Mouse (Mus musculus): ENCODE data around the gene Galt. TPM values are rescaled to one million over a fixed set of nuclear protein-coding genes. Genes with fewer than 3 reads are reported as not detected.

Galt gene
- total and polyA plus RNA-seq, 3 experiments, result 19.1 to 23.2 (median 22.9) TPM

DNA sequence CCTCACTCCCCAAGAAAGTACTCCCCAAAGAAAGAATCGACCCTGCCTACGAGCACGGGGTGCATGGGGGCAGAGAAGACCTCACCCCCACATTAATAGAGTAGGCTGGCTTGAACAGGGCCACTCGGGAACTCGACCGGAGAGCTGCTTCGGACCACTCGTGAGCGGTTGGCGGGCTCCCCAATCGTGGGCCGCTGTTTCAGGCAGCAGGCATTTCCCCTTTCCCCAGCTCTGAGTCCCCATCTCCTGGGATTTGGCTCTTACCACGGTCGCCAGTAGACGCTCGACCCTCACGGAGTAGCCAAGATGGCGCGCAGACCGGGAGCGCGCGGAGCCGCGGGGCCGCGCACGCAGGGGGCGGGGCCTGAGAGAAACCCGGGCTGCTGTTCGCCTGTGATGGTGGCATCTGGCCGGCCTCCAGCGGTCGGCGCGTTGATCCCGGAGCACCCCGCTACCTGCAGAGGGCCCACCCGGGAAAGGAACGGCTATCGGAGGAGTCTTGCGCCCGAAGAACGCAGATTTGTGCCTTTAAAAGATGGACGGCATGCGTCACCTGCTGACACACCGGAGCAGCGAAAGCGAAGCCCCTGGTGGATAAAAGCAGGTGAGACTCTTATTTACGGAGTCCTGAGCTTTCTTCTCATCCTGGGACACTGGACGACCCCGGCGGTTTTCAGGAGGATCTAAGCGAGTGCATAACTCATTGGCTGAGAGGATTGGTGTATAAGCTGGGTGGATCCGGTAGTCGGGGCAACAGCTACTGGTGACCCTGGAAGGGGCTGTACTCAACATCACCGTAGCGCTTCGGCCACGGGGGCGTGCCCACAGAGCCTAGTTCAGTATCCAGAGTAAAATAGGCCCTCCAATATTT is 41.6 kb upstream of the Galt start, which contains the start of gene Rpp25l (continued):
- no peak for TF ChIP-seq TBP (conservative IDR thresholded peaks at IDR 0.05; ENCODE audit: low read depth, low read length)
- 0 out of 2 replicates have a peak, but pooled peaks have one; percentile 28 for TF ChIP-seq SIN3A (IDR thresholded peaks at IDR 0.05; ENCODE audit: low read length)
- no peak for TF ChIP-seq BHLHE40 (IDR thresholded peaks at IDR 0.05; ENCODE audit: low read depth, low read length)
- no peak for TF ChIP-seq ELF1 (IDR thresholded peaks at IDR 0.05; ENCODE audit: low read depth, low read length)
- TF ChIP-seq POLR2AphosphoS2 (IDR thresholded peaks at IDR 0.05; ENCODE audit: low read depth, low read length), result peak; percentile 56; the same call in 1 of the 2 replicates
- peak; percentile 39 for TF ChIP-seq HCFC1 (IDR thresholded peaks at IDR 0.05; ENCODE audit: low read depth, low read length)
- peak; percentile 59; the same call in 1 of the 2 replicates for TF ChIP-seq ZMIZ1 (IDR thresholded peaks at IDR 0.05; ENCODE audit: low read depth, low read length)
- TF ChIP-seq RAD21 (IDR thresholded peaks at IDR 0.05; ENCODE audit: low read depth, low read length), result no peak
- no peak for TF ChIP-seq USF2 (conservative IDR thresholded peaks at IDR 0.05; ENCODE audit: low read depth, low read length)
- no peak for TF ChIP-seq E2F4 (IDR thresholded peaks at IDR 0.05; ENCODE audit: insufficient replicate concordance, low read depth, low read length)
- peak; percentile 88 for TF ChIP-seq POLR2A (IDR thresholded peaks at IDR 0.05; ENCODE audit: low read depth, low read length)
- no peak for TF ChIP-seq EP300 (IDR thresholded peaks at IDR 0.05; ENCODE audit: low read length)
- no peak for TF ChIP-seq MYC (IDR thresholded peaks at IDR 0.05; ENCODE audit: low read depth, low read length)
- TF ChIP-seq JUN (IDR thresholded peaks at IDR 0.05; ENCODE audit: insufficient read depth, low read depth, low read length), result no peak

DNA sequence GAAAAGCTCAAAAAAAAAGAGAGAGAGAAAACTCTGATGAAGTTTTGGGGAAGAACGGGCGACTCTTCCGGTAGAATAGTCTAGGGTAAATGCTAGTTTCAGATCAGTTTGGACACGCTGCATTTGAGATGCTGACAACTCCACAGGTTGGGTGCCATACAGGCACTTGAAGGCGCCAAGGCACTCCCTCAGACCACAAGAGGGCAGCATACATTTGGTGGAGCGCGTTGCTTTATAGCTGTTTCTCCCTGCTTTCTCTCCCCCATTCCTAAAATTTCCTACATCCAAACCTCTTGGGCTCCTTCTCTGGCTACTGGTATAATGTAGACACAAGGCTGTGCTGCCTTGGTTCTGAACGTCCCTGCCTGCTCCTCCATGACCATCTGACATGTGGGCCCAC is 40.8 kb upstream of the Galt start:
- in situ Hi-C loops (cut with MboI; ENCODE audit: low pct_ligation_motif_present, low pct_unique_long_range_greater_than_20kb, low sequenced_read_pairs), result no loop called here
- H3K9ac ChIP-seq (ENCODE audit: insufficient read depth, low read depth), result no peak overlapping the region

DNA sequence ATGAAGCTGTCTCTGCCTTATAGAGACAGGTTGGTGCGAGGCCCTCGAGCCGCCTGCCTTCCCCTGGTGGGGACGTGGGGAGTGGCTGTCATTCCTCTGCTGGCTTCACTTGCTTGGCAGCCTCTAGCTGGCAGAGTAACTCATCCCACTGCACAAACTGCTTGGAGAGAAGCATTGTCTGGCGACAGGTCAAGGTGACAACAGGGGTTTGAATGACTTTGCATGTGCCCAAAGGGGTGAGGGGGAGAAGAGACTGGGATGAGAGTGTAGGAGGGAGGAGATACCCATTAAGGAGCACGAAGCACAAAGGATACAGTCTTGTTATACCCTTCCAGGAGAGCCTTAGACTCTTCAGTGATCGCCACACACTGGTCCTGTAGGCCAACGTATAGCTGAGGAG is 39.9 kb upstream of the Galt start:
- Histone ChIP-seq H3K9me3 (replicated peaks; ENCODE audit: low read length) (no peaks in the 10 kb centered on the region), H3K27me3 (replicated peaks) (no peaks in the 10 kb centered on the region), H3K79me2 (replicated peaks; ENCODE audit: control insufficient read depth, extremely low read depth, insufficient read depth, poor library complexity, severe bottlenecking) (peaks cover 7% of the 10 kb centered on the region; the same call in 1 of the 2 replicates), H3K4me2 (ENCODE audit: insufficient read depth, low read depth, poor library complexity, severe bottlenecking) (no peak overlapping the region), H3K4me1 (ENCODE audit: control insufficient read depth in 1 of 2, insufficient read depth in 2 of 2) (peaks cover 8 to 22% of the 10 kb centered on the region in 2 experiments), H3K27ac (ENCODE audit: insufficient read depth, low read depth) (no peak overlapping the region), H3K36me3 (replicated peaks in 1 of 2; ENCODE audit: control insufficient read depth in 1 of 2, insufficient read depth in 1 of 2, low read length in 1 of 2) (peaks cover 45 to 75% of the 10 kb centered on the region in 2 experiments), H3K4me3 (replicated peaks in 1 of 3; ENCODE audit: low read depth in 2 of 3, low read length in 2 of 3, poor library complexity in 1 of 3) (no peak overlapping the region), H3K9ac (ENCODE audit: insufficient read depth, low read depth) (no peak overlapping the region)
- no peak for TF ChIP-seq JUN (IDR thresholded peaks at IDR 0.05; ENCODE audit: insufficient read depth, low read depth, low read length)
- TF ChIP-seq ZC3H11A (IDR thresholded peaks at IDR 0.05; ENCODE audit: low read depth, low read length), result no peak
- no peak for TF ChIP-seq NRF1 (IDR thresholded peaks at IDR 0.05; ENCODE audit: low read depth, low read length)
- no peak for TF ChIP-seq MAX (IDR thresholded peaks at IDR 0.05; ENCODE audit: low read length)
- no peak for TF ChIP-seq ZNF384 (IDR thresholded peaks at IDR 0.05; ENCODE audit: low read depth, low read length)
- no peak for TF ChIP-seq SIN3A (IDR thresholded peaks at IDR 0.05; ENCODE audit: low read length)
- TF ChIP-seq USF2 (conservative IDR thresholded peaks at IDR 0.05; ENCODE audit: low read depth, low read length), result no peak
- no peak for TF ChIP-seq ELF1 (IDR thresholded peaks at IDR 0.05; ENCODE audit: low read depth, low read length)
- no peak for TF ChIP-seq MXI1 (IDR thresholded peaks at IDR 0.05; ENCODE audit: low read depth, low read length)
- TF ChIP-seq CTCF (conservative IDR thresholded peaks at IDR 0.05 in 1 of 2, IDR thresholded peaks at IDR 0.05 in 1 of 2; ENCODE audit: low read depth in 2 of 2, low read length in 2 of 2), result no peak
- TF ChIP-seq E2F4 (IDR thresholded peaks at IDR 0.05; ENCODE audit: insufficient replicate concordance, low read depth, low read length), result no peak
- no peak for TF ChIP-seq MAZ (IDR thresholded peaks at IDR 0.05; ENCODE audit: low read depth, low read length)
- no peak for TF ChIP-seq POLR2AphosphoS2 (IDR thresholded peaks at IDR 0.05; ENCODE audit: low read depth, low read length)
- no peak for TF ChIP-seq BHLHE40 (IDR thresholded peaks at IDR 0.05; ENCODE audit: low read depth, low read length)
- no peak for TF ChIP-seq RCOR1 (conservative IDR thresholded peaks at IDR 0.05; ENCODE audit: low read depth, low read length)
- TF ChIP-seq JUND (conservative IDR thresholded peaks at IDR 0.05; ENCODE audit: low read depth, low read length), result no peak
- dilution Hi-C loops (cut with MboI; ENCODE audit: extremely low pct_ligation_motif_present, extremely low pct_unique_long_range_greater_than_20kb, low sequenced_read_pairs), result no loop called here
- in situ Hi-C loops (cut with MboI; ENCODE audit: low pct_ligation_motif_present, low pct_unique_long_range_greater_than_20kb, low sequenced_read_pairs), result no loop called here
- DNase-seq (ENCODE audit: extremely low read depth), result no peak

More for the DNA sequence above, 40.8 kb upstream of the Galt start:
- TF ChIP-seq ZMIZ1 (IDR thresholded peaks at IDR 0.05; ENCODE audit: low read depth, low read length) (no peak), SMC3 (IDR thresholded peaks at IDR 0.05; ENCODE audit: low read depth, low read length) (peak; percentile 42), UBTF (IDR thresholded peaks at IDR 0.05; ENCODE audit: low read depth, low read length) (no peak), RAD21 (IDR thresholded peaks at IDR 0.05; ENCODE audit: low read depth, low read length) (peak; percentile 14), NRF1 (IDR thresholded peaks at IDR 0.05; ENCODE audit: low read depth, low read length) (no peak), CTCF (conservative IDR thresholded peaks at IDR 0.05 in 1 of 2, IDR thresholded peaks at IDR 0.05 in 1 of 2; ENCODE audit: low read depth in 2 of 2, low read length in 2 of 2) (peak; percentile 31 to 70; a peak in 3 of 4 replicates)
- DNase-seq (ENCODE audit: extremely low read depth), result no peak
- Histone ChIP-seq H3K79me2 (replicated peaks; ENCODE audit: control insufficient read depth, extremely low read depth, insufficient read depth, poor library complexity, severe bottlenecking) (peaks cover 7% of the 10 kb centered on the region; the same call in 1 of the 2 replicates), H3K36me3 (replicated peaks in 1 of 2; ENCODE audit: control insufficient read depth in 1 of 2, insufficient read depth in 1 of 2, low read length in 1 of 2) (peaks cover 37 to 67% of the 10 kb centered on the region in 2 experiments), H3K4me3 (replicated peaks in 1 of 3; ENCODE audit: low read depth in 2 of 3, low read length in 2 of 3, poor library complexity in 1 of 3) (no peak overlapping the region), H3K4me1 (ENCODE audit: control insufficient read depth in 1 of 2, insufficient read depth in 2 of 2) (peaks cover 8 to 22% of the 10 kb centered on the region in 2 experiments), H3K4me2 (ENCODE audit: insufficient read depth, low read depth, poor library complexity, severe bottlenecking) (no peak overlapping the region), H3K27ac (ENCODE audit: insufficient read depth, low read depth) (no peak overlapping the region), H3K9me3 (replicated peaks; ENCODE audit: low read length) (no peaks in the 10 kb centered on the region), H3K27me3 (replicated peaks) (no peaks in the 10 kb centered on the region)
- dilution Hi-C loops (cut with MboI; ENCODE audit: extremely low pct_ligation_motif_present, extremely low pct_unique_long_range_greater_than_20kb, low sequenced_read_pairs), result no loop called here

All from CH12.LX (cell line).